Mouse (Mus musculus) NIH3T3 (cell line): Measurements from ENCODE around the gene Stk38.
A peak's percentile ranks its signal among the peaks of the same experiment; 100 is the strongest.

Source experiments
- DNase-seq: peaks from one replicate; pipeline ENCODE4 v3.0.0-alpha.2; 2012; ENCODE audit warnings: low read depth

Gene Stk38

DNA sequence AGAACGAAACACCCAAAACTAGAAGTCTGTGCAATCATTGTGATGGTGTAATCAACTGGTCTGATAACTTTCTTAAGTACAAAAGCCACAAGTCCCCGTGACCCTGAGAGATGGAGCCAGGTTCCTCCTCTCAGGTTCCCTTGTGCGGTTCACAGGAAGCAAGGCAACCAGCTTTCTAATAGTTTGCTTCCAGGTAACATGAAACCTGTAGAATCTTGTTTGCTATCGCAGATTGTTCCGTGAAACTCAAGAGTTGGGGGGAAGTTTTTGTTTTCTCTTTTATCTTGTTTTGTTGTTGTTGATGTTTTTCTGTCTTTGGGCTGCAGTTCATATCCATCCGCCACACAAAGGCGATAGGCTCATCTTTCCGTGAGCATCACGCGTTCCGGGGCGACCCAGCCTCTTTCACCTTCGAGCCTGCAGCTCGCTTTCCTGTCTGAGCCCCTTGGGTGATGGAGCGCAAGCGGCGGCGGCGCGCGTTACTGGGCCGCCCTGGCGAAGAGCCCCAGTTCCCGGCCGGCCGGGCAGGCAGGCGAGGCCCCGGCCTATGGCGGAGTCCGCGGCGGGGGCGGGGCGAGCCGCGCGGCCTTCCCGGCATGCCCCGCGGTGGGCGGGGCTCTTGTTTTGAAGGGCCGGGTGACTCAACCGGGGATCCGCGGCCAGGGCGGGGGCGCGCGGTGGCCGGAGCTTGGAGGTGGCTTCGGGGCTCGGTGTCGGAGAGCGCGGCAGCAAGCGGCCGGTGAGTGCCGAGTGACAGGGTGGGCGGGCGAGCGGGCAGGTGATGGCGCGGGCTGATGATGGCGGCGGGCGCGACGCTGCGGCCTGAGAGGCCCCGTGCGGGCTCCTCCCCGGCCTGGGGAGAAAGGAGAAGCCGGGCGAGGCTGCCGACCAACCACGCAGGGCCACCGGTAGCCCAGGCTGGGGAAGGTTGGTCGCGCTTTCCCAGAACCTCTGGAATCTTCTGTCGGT lies 55.7 kb downstream of the Stk38 start, which contains the start of gene Kctd20:
Gene Kctd20, plus strand, starts transcription at position 120 of the 969 bp plus-strand sequence.
- peak; percentile 97 for DNase-seq

DNA sequence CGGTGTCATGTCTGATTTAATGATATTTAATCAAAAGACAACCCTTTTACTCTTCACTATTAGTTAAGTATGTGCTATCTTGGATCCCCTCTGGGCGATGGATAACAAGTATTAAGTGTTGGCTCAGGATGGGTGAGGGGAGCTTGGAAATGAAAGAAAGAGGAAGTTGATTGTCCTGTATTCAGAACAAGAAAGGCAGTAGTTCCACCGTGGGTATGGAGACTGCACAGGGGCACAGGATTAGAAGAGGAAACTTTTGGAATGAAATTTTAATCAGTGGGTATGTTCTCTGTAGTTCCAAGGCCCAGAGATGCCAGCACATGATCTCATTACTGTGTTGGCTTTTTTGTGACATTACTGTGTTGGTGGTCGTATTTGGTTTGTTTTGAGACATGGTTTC lies 57.0 kb downstream of the Stk38 start:
- DNase-seq: no peak

DNA sequence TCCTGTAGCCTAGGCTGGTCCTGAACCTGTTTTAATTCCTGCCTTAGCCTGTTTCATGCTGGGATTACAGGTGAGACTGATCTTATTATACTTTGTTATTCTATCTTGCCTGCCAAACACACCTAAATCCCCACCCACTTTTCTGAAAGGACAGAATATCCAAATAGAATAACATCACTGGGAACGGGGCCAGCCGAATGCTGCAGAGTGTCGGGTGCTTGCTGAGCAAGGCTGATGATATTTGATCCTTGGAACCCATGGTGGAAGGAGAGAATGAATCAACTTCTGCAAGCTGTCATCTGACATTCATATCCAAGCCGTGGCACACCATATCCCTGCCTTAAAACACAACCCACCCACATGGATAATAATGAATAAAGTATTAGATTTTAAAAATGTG lies 59.1 kb downstream of the Stk38 start:
- DNase-seq: peak; percentile 92

DNA sequence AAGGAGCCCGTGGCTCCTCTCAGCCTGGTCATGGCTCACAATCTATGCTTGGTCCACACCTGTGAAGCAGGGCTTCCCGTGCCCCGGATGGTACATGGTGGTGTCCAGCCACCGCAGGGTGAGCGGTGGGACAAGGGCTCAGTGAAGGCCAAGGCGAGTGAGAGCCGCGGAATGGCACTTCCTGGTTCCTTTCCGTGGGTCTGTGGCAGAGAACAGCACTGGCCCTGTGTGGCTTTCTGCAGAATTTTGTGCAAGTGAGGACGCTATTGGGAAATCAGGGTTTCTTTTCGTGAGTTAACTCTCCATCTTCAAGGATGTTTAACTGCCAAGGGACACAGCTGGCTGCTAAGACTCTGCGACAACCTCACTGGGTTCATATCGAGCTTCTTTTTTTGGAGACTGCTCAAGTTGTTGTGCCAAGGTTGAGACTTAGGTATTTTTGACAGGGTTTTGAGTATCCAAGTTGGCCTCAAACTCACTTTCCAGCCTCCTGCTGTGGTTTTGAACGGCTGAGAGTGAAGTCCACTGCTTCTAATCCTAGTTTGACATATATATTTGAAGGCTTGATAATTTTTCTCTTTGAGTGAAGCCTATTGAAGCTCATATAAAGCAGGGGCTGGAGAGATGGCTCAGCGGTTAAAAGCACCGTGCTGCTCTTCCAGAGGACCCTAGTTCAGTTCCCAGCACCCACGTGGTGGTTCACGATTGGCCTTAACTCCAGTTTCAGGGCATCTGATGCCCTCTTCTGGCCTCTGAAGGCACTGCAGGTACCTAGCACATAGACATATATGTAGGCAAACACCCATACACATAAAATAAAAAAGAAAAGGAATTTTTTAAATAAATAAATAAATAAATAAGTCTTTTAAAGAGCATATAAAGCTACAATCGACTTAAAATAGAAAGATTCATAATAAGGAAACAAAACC lies 60.5 kb downstream of the Stk38 start:
- DNase-seq: no peak

DNA sequence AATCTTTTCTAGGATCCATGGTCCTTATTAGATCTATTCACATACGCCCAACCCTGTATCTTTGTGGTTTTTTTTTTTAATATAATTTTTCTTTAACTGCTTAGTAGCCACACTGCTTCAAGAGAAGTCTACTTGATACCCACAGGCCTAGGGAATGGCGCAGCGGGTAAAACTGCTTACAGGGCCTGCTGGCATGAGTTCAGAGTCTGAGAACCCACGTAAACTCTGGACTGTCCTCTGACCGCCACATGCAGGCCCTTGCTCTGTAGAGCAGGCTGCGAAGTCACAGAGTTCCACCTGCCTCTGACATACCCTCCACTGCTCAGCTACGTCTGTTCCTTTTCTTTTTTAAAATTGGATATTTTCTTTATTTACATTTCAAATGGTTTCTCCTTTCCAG lies 63.3 kb downstream of the Stk38 start:
- no peak for DNase-seq

DNA sequence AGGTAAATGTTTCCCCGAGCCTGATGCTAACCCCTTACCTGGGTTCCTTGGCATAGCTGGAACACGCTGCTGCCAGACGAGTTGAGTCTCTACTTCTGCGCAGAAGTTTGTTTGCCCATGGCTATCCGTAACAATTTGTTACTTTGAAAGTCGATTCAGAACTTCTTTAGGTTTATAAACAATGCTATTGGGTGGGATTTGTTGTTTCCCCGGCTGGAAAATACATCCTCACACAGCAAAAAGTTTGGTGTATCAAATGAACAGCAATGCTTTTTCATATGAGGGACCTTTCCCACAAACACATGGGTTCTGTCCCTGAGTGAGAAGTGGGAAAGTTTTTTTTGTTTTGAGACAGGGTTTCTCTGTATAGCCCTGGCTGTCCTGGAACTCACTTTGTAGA lies 64.1 kb downstream of the Stk38 start, which contains the start of gene Pxt1:
Gene Pxt1, minus strand, starts transcription at position 101 of the 400 bp plus-strand sequence.
- no peak for DNase-seq

DNA sequence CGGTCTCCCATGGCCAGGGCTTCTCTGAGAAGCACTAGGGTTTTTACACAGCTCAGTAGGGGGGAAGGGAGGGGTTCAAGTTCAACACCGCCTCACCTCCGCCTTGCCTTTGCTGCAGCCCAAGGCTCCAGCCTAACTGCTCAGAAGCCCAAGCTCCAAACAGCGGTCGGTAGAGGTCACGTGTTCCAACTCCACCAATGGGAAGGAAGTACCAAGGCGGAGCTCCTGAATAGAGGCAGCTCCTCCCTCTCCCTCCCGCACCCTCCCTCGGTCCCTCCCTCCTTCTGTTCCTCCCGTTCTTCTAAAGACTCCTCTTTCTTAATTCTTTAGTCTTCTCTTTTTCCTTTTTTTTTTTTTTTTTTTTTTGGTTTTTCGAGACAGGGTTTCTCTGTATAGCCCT lies 65.7 kb downstream of the Stk38 start:
- DNase-seq: no peak

DNA sequence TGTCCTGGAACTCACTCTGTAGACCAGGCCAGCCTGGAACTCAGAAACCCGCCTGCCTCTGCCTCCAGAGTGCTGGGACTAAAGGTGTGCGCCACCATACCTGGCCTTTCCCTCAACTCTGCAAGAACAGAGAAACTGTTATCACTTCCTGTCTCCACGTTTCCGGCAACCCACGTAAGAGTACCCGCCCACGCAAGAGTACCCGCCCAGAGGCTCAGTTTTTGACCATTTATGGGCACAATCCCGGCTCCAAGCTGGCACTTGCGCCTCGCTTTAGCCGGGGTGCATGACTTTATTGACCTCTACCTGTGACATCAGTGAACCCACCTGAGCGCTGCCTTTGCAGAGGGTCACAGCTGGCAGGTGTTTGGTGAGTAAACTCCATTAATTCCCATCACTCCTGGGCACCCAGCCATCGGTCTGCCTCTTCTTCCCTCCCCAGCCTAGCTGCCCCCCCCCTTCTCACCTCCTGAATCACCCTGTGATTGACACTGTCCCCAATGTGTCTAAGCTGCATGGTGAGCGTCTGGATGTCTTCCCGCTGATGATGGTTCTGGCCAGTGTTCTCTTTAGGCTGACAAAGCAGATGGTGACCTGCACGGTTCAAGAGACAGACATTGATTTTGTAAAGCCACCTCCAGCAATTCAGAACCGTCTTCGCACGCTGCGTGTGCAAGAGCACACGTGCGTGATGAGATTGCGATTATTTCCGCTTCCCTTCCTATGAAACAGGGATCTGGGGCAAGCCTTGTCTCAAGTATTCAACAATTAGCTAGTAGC lies 66.8 kb downstream of the Stk38 start:
- DNase-seq: no peak

DNA sequence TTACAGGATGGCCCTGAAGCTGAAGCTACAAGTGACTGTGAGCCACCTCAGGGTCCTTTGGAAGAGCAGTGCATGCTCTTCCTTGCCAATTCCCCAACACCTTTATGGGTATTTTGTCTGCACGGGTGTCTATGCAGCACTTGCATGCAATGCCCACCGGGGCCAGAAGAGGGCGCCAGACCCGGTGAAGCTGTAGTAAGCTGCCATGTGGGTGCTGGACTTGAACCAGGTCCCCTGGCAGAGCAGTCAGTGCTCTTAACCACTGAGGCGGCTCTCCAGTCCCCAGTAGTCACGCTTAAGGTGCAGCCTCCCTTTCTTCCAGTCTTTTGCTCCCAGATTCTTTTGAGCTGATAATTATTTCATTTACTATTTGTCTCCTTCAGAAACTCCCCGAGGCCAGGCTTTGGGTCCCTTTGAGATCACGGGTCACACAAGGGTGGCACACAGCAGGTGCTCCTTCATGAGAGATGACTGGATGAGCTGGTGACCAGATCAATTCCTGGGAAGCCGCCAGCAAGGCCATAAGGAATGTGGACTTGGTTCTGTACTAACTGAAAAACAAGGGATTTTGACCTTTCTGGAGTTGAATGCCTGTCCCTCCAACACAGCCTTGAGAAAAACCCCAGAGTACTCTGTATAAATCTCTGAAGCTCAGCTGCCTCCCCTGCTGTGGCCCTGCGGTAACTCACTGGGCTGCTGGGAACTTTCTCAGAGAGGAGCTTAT lies 71.0 kb downstream of the Stk38 start:
- DNase-seq: peak; percentile 52

DNA sequence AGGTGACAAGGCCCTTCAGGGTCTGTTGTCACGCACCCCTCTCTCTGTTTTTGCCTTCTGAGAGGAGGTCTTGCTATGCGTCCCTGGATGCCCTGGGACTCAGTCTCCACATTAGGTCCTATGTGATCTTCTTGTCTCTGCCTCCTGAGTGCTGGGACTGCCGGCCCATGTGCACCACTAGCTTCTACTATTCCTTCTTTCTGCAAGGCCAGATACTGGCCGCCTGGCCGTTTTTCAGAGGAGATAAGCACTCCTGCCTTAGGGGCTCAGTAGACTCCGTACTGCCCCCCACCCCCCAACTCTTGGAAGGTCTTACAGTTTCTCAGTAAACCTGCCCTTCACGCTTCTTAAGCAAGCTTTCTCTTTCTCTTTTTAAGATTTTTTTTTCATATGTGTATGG lies 71.7 kb downstream of the Stk38 start:
- DNase-seq: no peak

DNA sequence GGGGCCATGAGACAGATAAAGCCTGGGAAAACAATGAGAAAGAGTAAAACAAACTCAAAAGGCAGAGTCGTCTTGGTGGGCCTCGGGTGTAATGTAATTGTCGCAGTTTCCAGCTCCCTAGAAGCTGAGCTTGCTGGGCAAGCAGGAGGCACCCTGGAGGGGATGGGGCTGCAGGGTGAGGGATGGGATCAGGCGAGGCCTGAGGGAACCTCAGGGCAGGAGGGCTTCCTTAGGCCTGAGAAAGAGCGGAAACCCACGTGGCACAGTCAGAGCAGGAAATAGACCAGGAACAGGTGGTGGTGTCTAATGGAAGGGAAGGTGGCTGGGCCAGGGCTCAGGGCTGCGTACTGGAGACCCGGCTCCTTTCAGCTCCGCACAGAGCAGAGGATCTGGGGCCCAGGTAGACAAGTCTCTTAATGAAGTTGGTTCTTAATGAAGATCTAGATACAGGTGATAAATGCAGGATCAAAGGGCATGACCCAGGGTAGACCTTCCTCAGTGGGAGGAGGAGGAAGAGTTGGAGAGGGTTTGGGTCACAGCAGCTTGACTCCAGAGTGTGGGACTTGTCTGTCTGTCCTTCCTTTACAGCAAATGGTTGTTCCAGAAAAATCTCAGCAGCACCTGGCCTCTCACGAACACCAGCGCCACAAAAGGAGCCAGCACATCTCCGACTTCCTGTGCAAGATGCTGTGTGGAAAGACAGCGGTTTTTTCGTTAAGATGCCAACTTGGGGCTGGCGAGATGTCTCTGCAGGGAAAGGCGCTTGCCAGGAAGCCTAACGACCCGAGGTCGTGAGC lies 73.5 kb downstream of the Stk38 start:
- no peak for DNase-seq

DNA sequence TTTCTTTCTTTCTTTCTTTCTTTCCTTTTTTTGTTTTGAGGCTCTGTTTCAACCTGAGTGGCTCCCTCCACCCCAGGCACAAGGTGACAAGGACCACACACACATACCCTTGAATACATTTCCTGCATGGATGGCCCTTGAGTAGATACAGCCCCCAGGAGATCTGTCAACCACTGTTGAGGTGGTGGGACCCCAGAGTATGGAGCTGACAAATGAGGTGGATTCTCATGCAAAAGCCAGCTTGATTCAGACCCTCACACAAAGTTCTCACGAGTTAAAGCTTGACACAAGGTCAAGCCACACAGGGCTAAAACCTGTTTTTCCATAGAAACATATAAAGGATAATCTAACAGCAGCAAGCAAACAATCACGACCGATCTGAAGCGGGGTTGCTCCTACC lies 75.5 kb downstream of the Stk38 start:
- DNase-seq: no peak

DNA sequence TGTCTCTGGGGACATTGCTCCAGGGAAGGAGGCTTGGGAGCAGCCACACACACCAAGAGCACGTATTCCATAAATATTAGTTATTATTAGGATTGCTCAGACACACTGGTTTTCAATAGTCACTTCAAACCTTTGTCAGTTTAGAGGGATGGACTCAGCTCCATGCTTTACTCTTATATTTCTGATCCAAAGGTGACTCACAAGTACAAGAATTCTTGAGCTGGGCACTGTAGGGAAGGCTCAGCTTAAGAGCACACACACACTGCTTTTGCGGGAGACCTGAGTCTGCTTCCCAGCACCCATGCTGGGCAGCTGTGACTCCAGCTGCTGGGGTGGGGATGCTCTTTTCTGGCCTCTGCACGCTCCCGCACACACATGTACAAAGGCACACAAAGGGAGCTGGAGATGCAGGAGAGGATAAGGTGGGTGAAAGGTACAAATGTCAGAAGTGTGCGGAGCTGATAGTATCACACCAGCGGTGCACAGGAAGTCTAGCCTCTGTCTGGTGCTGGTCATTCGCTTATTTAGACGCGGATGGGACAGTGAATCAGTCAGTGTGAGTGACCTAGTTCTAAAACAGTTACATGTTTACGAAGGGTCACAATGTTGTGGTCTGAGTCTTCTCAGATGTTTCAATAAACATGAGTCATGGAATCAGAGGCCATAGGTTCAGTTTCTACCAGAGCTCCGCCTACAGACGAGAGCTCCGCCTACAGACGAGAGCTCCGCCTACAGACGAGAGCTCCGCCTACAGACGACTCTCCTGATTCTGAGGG lies 76.2 kb downstream of the Stk38 start:
- DNase-seq: peak; percentile 63

DNA sequence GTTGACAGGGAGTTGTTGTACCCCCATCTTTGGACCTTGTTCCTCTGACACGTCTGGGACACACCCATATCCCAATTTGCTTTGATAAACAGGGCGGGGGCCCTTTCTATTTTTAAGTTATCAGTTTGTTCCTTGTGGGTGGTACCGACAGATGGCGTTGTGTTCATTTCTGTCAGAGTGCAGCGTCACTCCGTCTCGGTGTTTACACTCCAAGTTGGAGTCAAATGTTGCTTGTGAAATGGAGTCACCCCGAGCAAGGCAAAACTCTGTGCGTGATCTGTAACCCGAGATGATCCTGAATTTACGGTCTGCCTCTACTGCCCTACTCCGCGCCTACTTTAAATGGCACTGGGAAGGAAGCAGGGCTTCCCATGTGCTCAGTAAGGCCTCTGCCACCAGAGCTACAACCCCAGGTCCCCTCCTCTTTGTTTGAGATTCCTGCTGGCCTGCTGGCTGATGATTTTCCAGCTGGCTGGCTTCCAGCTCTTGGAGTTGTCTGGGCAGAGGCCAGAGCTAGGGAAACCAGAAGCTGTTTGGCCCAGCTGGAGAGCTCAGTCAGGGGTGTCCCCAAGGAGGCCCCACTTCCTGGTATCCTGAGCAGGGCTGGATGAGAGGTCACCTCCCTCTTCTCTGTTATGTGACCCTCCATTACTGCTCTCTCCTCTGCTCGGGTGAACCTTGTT lies 77.3 kb downstream of the Stk38 start:
- peak; percentile 89 for DNase-seq

DNA sequence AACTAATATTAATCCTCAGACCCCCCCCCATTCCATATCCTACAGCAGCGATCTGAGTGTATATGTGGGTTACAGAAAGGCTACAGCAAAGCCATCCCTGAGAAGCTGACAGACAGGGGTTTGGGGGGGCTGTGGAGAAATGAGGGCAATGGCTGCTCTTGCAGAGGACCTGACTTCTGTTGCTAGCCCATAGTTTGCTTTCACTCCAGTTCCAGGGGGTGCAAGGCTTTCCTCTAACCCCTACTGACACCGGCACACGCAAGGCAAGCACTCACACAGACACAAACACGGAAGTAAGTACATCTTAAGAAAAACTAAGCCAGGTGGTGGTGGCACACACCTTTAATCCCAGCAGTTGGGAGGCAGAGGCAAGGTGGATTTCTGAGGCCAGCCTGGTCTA lies 78.4 kb downstream of the Stk38 start:
- no peak for DNase-seq

DNA sequence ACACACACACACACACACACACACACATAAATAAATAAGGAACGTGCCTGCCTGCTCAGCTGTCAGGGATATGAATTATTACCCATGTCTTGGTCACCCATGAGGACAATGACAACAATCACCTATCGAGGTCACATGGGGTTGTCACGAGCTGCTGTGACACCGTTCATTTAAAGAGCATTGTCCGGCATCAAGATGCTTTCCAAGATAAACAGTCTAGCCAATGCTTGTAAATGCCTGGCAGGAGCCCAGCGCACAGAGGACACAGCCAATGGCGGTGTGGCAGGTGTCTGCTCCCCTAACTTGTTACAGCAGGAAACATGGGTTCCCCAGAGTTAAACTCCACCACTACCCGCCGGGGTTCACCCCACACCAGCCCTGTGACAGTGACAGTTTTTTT lies 79.8 kb downstream of the Stk38 start:
- DNase-seq: no peak

DNA sequence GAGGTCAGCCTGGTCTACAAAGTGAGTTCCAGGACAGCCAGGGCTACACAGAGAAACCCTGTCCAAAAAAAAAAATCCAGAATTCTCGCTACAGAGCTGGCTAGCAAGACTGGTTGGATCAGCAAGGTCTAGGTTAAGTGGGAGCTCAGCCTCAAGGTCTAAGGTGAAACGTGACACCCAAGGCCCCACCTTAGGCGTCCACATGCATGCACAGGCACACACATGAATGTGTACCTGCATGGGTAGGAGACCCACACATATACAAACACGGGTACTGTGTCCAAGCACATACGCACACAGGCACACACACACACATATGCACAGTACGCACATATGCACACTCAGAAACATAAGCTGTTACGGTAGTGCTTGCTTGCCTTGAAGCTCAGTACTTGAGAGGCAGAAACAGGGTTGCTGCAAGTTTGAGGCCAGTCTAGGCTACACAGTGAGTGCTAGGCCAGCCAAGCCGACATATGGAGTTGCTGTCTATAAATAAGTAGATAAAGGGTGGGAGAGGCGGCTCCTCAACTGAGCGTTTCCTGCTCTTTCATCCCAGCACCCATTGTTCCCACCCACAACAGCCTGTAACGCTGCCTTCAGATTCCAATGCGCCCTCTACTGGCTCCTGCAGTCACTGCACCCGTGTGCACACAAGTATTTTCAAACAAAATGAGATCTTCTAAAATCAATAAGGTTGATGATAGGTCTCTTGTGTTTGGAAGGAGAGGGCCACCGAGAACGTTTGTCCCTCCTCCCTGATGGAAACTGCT lies 80.7 kb downstream of the Stk38 start:
- DNase-seq: peak; percentile 73

DNA sequence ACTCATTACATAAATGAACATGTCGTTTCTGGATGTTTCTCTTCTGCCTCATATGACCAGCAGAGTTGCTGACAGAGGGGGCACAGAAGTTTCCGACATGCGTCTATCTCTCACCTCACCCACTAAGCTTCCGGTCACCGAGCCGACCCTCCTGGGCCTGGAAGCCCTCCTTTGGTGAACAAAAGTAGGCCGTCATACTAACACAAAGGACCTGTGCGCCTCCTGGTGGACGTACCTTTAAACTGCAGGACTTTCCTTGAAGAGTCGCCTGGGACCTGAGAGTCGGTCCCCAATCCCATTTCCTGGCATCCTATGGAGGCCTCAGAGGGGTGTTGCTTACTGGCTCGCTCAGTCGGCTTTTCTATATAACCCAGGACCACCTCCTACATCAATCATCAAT lies 81.4 kb downstream of the Stk38 start:
- peak; percentile 86 for DNase-seq
